Mouse (Mus musculus): Measurements from ENCODE around the gene B4galt1. TPM values are rescaled to one million over a fixed set of nuclear protein-coding genes. Genes with fewer than 3 reads are reported as not detected.

Gene B4galt1
- total and polyA plus RNA-seq, 3 experiments, result 15.4 to 39.1 (median 19.6) TPM

GRCm38 (mm10) chr4:40830530-40830929, 23.3 kb downstream of the B4galt1 start:
- TF ChIP-seq GATA1 (IDR thresholded peaks at IDR 0.05; ENCODE audit: borderline replicate concordance, low read length), result no peak
- TF ChIP-seq CTCF (IDR thresholded peaks at IDR 0.05; ENCODE audit: low read depth, low read length), result no peak
- TF ChIP-seq GATA2 (IDR thresholded peaks at IDR 0.05; ENCODE audit: borderline replicate concordance, low read depth, low read length), result no peak
- TF ChIP-seq TAL1 (conservative IDR thresholded peaks at IDR 0.05; ENCODE audit: low read depth, low read length), result no peak
- no peak for TF ChIP-seq POLR2AphosphoS5 (IDR thresholded peaks at IDR 0.05; ENCODE audit: insufficient replicate concordance, low read depth, low read length)
- Histone ChIP-seq H3K4me1 (ENCODE audit: insufficient read depth, low read depth, low read length) (peaks cover 3% of the 10 kb centered on the region; the same call in 1 of the 2 replicates), H3K9me3 (replicated peaks) (no peaks in the 10 kb centered on the region)

DNA sequence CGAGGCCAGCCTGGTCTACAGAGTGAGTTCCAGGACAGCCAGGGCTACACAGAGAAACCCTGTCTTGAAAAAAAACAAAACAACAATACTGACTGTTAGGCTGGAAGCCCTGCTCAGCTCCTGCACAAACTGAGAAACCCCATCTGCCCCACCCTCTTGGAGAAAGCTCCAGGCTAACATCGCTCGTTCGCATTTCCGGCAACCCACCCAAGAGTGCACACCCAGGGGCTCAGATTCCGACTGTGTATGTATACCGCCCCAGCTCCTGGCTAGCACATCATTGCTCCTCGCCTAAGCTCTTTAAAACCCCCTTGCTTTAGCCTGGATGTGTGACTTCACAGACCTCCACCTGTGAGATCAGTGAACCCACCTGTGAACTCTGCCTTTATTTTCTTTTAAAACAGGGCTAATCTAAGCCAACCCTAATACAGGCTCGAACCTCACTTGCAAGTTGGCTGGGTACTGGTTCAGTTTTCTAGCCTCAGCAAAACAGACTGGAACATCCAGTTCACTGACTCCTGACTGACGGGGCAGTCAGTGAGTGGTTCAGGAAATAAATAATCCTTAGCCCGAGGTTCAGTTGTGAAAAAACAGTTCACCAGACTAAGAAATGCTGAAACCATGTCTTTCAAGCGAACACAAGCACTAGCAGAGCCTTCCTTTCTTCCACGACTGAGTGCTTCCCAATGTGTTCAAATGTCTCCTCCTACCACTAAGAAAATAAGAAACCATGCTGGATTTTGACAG, 24.0 kb downstream of the B4galt1 start:
- no peak for DNase-seq (ENCODE audit: low spot score)
- Histone ChIP-seq H3K4me3 (ENCODE audit: low read depth, low read length) (no peak overlapping the region), H3K9me3 (replicated peaks) (no peaks in the 10 kb centered on the region), H3K36me3 (replicated peaks) (peaks cover 73% of the 10 kb centered on the region), H3K27me3 (ENCODE audit: insufficient read depth, low read length) (no peaks in the 10 kb centered on the region), H3K4me1 (ENCODE audit: insufficient read depth, low read depth, low read length) (peaks cover 3% of the 10 kb centered on the region; the same call in 1 of the 2 replicates)
- ATAC-seq (ENCODE audit: extremely low read depth, insufficient number of reproducible peaks, low FRiP score, poor library complexity, severe bottlenecking), result no peak
- no peak for TF ChIP-seq POLR2AphosphoS5 (IDR thresholded peaks at IDR 0.05; ENCODE audit: insufficient replicate concordance, low read depth, low read length)
- no peak for TF ChIP-seq CTCF (IDR thresholded peaks at IDR 0.05; ENCODE audit: low read depth, low read length)
- no peak for TF ChIP-seq GATA2 (IDR thresholded peaks at IDR 0.05; ENCODE audit: borderline replicate concordance, low read depth, low read length)
- TF ChIP-seq TAL1 (conservative IDR thresholded peaks at IDR 0.05; ENCODE audit: low read depth, low read length), result no peak
- TF ChIP-seq GATA1 (IDR thresholded peaks at IDR 0.05; ENCODE audit: borderline replicate concordance, low read length), result no peak

More at GRCm38 (mm10) chr4:40830530-40830929, 23.3 kb downstream of the B4galt1 start:
- Histone ChIP-seq H3K27me3 (ENCODE audit: insufficient read depth, low read length) (no peaks in the 10 kb centered on the region), H3K36me3 (replicated peaks) (peaks cover 72% of the 10 kb centered on the region), H3K4me3 (ENCODE audit: low read depth, low read length) (no peak overlapping the region)
- no peak for ATAC-seq (ENCODE audit: extremely low read depth, insufficient number of reproducible peaks, low FRiP score, poor library complexity, severe bottlenecking)
- DNase-seq (ENCODE audit: low spot score), result no peak

GRCm38 (mm10) chr4:40828910-40829309, 24.9 kb downstream of the B4galt1 start:
- Histone ChIP-seq H3K27me3 (ENCODE audit: insufficient read depth, low read length) (no peaks in the 10 kb centered on the region), H3K4me1 (ENCODE audit: insufficient read depth, low read depth, low read length) (peaks cover 3% of the 10 kb centered on the region; the same call in 1 of the 2 replicates), H3K36me3 (replicated peaks) (peaks cover 72% of the 10 kb centered on the region), H3K9me3 (replicated peaks) (no peaks in the 10 kb centered on the region), H3K4me3 (ENCODE audit: low read depth, low read length) (no peak overlapping the region)
- ATAC-seq (ENCODE audit: extremely low read depth, insufficient number of reproducible peaks, low FRiP score, poor library complexity, severe bottlenecking) (no peak), DNase-seq (ENCODE audit: low spot score) (no peak)
- no peak for TF ChIP-seq CTCF (IDR thresholded peaks at IDR 0.05; ENCODE audit: low read depth, low read length)
- TF ChIP-seq POLR2AphosphoS5 (IDR thresholded peaks at IDR 0.05; ENCODE audit: insufficient replicate concordance, low read depth, low read length), result no peak
- TF ChIP-seq GATA1 (IDR thresholded peaks at IDR 0.05; ENCODE audit: borderline replicate concordance, low read length), result no peak
- no peak for TF ChIP-seq GATA2 (IDR thresholded peaks at IDR 0.05; ENCODE audit: borderline replicate concordance, low read depth, low read length)
- no peak for TF ChIP-seq TAL1 (conservative IDR thresholded peaks at IDR 0.05; ENCODE audit: low read depth, low read length)

DNA sequence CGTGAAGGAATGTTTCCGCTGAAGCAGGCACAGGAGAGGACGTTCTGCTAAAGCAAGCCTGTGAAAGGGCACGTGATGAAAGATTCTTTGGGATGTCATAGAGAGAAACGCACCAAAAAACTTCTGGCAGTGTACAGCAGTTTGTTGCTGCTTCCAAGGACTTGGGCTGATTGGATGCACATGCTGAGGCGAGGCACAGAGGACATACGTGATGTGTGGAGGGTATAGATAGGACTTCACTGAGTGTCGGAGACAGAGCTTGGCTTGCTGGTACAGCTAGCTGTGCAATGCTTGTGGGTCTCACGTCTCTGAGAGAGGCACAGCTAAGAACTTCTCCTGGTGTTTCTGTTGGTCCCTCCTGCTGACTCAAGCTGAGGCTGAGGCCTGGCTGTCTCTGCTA, 25.9 kb downstream of the B4galt1 start:
- peaks cover 3% of the 10 kb centered on the region; the same call in 1 of the 2 replicates for H3K4me1 ChIP-seq (ENCODE audit: insufficient read depth, low read depth, low read length)
- no peak overlapping the region for H3K4me3 ChIP-seq (ENCODE audit: low read depth, low read length)
- no peak for ATAC-seq (ENCODE audit: extremely low read depth, insufficient number of reproducible peaks, low FRiP score, poor library complexity, severe bottlenecking)
- no peaks in the 10 kb centered on the region for H3K27me3 ChIP-seq (ENCODE audit: insufficient read depth, low read length)
- no peak for DNase-seq (ENCODE audit: low spot score)
- H3K9me3 ChIP-seq (replicated peaks), result no peaks in the 10 kb centered on the region
- peaks cover 72% of the 10 kb centered on the region for H3K36me3 ChIP-seq (replicated peaks)
- TF ChIP-seq GATA1 (IDR thresholded peaks at IDR 0.05; ENCODE audit: borderline replicate concordance, low read length) (no peak), POLR2AphosphoS5 (IDR thresholded peaks at IDR 0.05; ENCODE audit: insufficient replicate concordance, low read depth, low read length) (no peak), TAL1 (conservative IDR thresholded peaks at IDR 0.05; ENCODE audit: low read depth, low read length) (no peak), GATA2 (IDR thresholded peaks at IDR 0.05; ENCODE audit: borderline replicate concordance, low read depth, low read length) (no peak), CTCF (IDR thresholded peaks at IDR 0.05; ENCODE audit: low read depth, low read length) (no peak)

- no peaks in the 10 kb centered on the region for H3K27me3 ChIP-seq (ENCODE audit: insufficient read depth, low read length)
- H3K36me3 ChIP-seq (replicated peaks), result peaks cover 76% of the 10 kb centered on the region
- peaks cover 3% of the 10 kb centered on the region; the same call in 1 of the 2 replicates for H3K4me1 ChIP-seq (ENCODE audit: insufficient read depth, low read depth, low read length)
- no peak for TF ChIP-seq TAL1 (conservative IDR thresholded peaks at IDR 0.05; ENCODE audit: low read depth, low read length)
- no peak for TF ChIP-seq CTCF (IDR thresholded peaks at IDR 0.05; ENCODE audit: low read depth, low read length)
- no peak for TF ChIP-seq GATA2 (IDR thresholded peaks at IDR 0.05; ENCODE audit: borderline replicate concordance, low read depth, low read length)
- TF ChIP-seq GATA1 (IDR thresholded peaks at IDR 0.05; ENCODE audit: borderline replicate concordance, low read length), result no peak
- no peak for TF ChIP-seq POLR2AphosphoS5 (IDR thresholded peaks at IDR 0.05; ENCODE audit: insufficient replicate concordance, low read depth, low read length)
- no peak for DNase-seq (ENCODE audit: low spot score)
- H3K4me3 ChIP-seq (ENCODE audit: low read depth, low read length), result no peak overlapping the region
- no peak for ATAC-seq (ENCODE audit: extremely low read depth, insufficient number of reproducible peaks, low FRiP score, poor library complexity, severe bottlenecking)
- no peaks in the 10 kb centered on the region for H3K9me3 ChIP-seq (replicated peaks)
These were observed 27.0 kb downstream of the B4galt1 start for GRCm38 (mm10) chr4:40826810-40827209.

- TF ChIP-seq POLR2AphosphoS5 (IDR thresholded peaks at IDR 0.05; ENCODE audit: insufficient replicate concordance, low read depth, low read length) (no peak), GATA2 (IDR thresholded peaks at IDR 0.05; ENCODE audit: borderline replicate concordance, low read depth, low read length) (no peak), GATA1 (IDR thresholded peaks at IDR 0.05; ENCODE audit: borderline replicate concordance, low read length) (no peak), TAL1 (conservative IDR thresholded peaks at IDR 0.05; ENCODE audit: low read depth, low read length) (no peak), CTCF (IDR thresholded peaks at IDR 0.05; ENCODE audit: low read depth, low read length) (no peak)
- Histone ChIP-seq H3K4me3 (ENCODE audit: low read depth, low read length) (no peak overlapping the region), H3K9me3 (replicated peaks) (no peaks in the 10 kb centered on the region), H3K27me3 (ENCODE audit: insufficient read depth, low read length) (no peaks in the 10 kb centered on the region), H3K4me1 (ENCODE audit: insufficient read depth, low read depth, low read length) (peaks cover 3% of the 10 kb centered on the region; the same call in 1 of the 2 replicates), H3K36me3 (replicated peaks) (peaks cover 80% of the 10 kb centered on the region)
- ATAC-seq (ENCODE audit: extremely low read depth, insufficient number of reproducible peaks, low FRiP score, poor library complexity, severe bottlenecking), result no peak
- DNase-seq (ENCODE audit: low spot score), result no peak
These were observed 27.8 kb downstream of the B4galt1 start for GRCm38 (mm10) chr4:40825981-40826380.

Measured in G1E (cell line).